Mouse (Mus musculus) testis, adult 2 months (tissue): ENCODE results near the gene Ddx24.

ENCODE experiments used
- CTCF ChIP-seq: fragments of 200-500 bp; IDR thresholded peaks from 2 replicates; pipeline ENCODE4 v1.5.1; 2012; ENCODE audit warnings: low read depth, mild to moderate bottlenecking, inconsistent platforms, low read length, moderate library complexity; ENCODE audit not compliant: control insufficient read depth, insufficient read depth, insufficient replicate concordance
- POLR2A ChIP-seq: fragments of 200-500 bp; IDR thresholded peaks from 2 replicates; pipeline ENCODE4 v1.6.1; 2012; ENCODE audit warnings: low read depth, mild to moderate bottlenecking, inconsistent platforms, low read length, moderate library complexity; ENCODE audit not compliant: control insufficient read depth

- TF ChIP-seq CTCF (no peak), POLR2A (no peak)
Measured at GRCm38 (mm10) chr12:103360812-103361211, 64.8 kb downstream of the Ddx24 start.
